Mouse (Mus musculus): ENCODE results near the gene Atf6b. TPM values are rescaled to one million over a fixed set of nuclear protein-coding genes. Genes with fewer than 3 reads are reported as not detected.

Gene Atf6b
- polyA plus RNA-seq, 2 experiments, result 11.3 to 15.5 TPM

DNA sequence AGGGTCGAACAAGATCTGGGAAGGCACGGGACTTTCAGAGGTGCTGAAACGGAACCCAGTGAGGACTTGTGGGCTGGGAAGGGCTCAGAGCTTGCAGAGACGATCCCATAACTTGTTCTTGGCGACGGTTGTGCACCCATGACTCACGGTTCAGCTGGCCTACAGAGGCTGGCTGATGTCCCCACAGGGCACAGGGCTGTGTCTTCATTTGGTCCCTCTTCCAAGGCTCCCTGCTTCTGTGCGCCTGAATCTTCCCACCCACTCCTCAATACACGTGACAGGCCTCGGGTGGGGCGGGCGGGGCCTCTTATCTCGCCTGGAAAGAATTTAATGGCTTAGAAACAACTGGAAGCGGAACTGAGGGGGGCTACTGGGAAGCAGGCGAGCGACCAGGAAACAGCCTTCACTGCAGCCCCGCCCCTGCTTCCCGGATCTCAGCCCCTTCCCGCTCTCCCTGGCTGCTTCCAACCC is 14.2 kb downstream of the Atf6b start:
- Histone ChIP-seq H3K9ac (replicated peaks) (no peak overlapping the region), H3K36me3 (replicated peaks; ENCODE audit: control insufficient read depth, insufficient read depth, low read depth) (no peaks in the 10 kb centered on the region), H3K4me2 (ENCODE audit: low read depth) (no peak overlapping the region), H3K9me3 (ENCODE audit: control insufficient read depth, low read length) (no peaks in the 10 kb centered on the region), H3K27ac (no peak overlapping the region), H3K4me3 (ENCODE audit: insufficient read depth in 1 of 2, low read depth in 2 of 2, low read length in 2 of 2) (no peak overlapping the region), H3K4me1 (replicated peaks; ENCODE audit: control insufficient read depth in 2 of 2, insufficient read depth in 2 of 2, low read length in 1 of 2) (no peaks in the 10 kb centered on the region), H3K27me3 (ENCODE audit: control insufficient read depth, insufficient read depth, low read length) (peaks cover 19% of the 10 kb centered on the region)
- TF ChIP-seq EP300 (IDR thresholded peaks at IDR 0.05; ENCODE audit: low read depth), result no peak
- TF ChIP-seq CTCF (IDR thresholded peaks at IDR 0.05; ENCODE audit: low read depth), result no peak
- WGBS (ENCODE audit: insufficient replicate concordance), result 2% methylated on average over 19 of the region's 19 CpGs
- ATAC-seq (ENCODE audit: insufficient read depth) (no peak), DNase-seq (ENCODE audit: low read depth in 3 of 3, low spot score in 3 of 3) (no peak)

GRCm38 (mm10) chr17:34662468-34662867 is 15.5 kb downstream of the Atf6b start:
- no peak overlapping the region for H3K4me2 ChIP-seq (ENCODE audit: low read depth)
- peaks cover 17% of the 10 kb centered on the region for H3K27me3 ChIP-seq (ENCODE audit: control insufficient read depth, insufficient read depth, low read length)
- no peaks in the 10 kb centered on the region for H3K9me3 ChIP-seq (ENCODE audit: control insufficient read depth, low read length)
- no peaks in the 10 kb centered on the region for H3K36me3 ChIP-seq (replicated peaks; ENCODE audit: control insufficient read depth, insufficient read depth, low read depth)
- no peak overlapping the region for H3K9ac ChIP-seq (replicated peaks)
- ATAC-seq (ENCODE audit: insufficient read depth) (no peak), DNase-seq (ENCODE audit: low read depth in 3 of 3, low spot score in 3 of 3) (no peak)
- no peaks in the 10 kb centered on the region for H3K4me1 ChIP-seq (replicated peaks; ENCODE audit: control insufficient read depth in 2 of 2, insufficient read depth in 2 of 2, low read length in 1 of 2)
- H3K27ac ChIP-seq, result no peak overlapping the region
- 64% methylated on average over 1 of the region's 1 CpGs for WGBS (ENCODE audit: insufficient replicate concordance)
- no peak overlapping the region for H3K4me3 ChIP-seq (ENCODE audit: insufficient read depth in 1 of 2, low read depth in 2 of 2, low read length in 2 of 2)
- TF ChIP-seq EP300 (IDR thresholded peaks at IDR 0.05; ENCODE audit: low read depth) (no peak), CTCF (IDR thresholded peaks at IDR 0.05; ENCODE audit: low read depth) (no peak)

DNA sequence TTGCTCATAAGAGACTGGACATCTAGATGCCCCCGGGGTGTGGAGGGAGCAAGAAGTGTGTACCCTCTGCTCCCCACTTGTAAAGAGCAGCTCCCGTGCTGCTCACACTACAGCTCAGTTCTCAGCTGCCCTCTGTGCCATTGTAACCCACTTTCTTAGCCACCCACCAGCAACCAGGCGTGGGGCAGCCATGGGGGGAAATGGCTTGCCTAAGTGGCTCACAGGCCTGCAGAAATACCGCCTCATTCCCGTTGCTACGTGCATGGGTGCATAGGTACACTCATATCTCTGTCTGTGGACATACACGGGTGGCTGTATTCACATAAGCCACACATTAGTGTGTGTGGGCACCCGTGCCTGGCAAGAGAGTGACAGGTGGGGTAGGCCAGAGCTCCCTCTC is 16.0 kb downstream of the Atf6b start:
- peaks cover 16% of the 10 kb centered on the region for H3K27me3 ChIP-seq (ENCODE audit: control insufficient read depth, insufficient read depth, low read length)

DNA sequence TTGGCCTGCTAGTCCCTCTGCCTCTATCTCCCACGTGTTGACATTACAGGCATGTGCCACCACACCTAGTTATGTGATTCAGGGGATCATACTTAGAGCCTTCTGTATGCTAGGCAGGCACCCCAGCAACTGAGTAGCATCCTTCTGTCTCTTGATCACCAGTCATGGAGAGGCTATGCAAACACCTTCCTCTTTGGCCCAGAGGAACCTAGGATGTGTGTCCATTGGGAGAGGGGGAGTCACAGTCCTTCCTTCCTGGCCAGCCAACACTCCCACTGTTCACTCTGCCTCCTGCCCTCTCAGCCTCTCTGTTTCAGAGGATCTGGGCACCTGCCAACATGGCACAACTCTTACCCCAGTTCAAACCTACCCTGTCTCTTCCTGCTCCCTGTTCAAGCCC is 16.6 kb downstream of the Atf6b start:
- H3K27ac ChIP-seq, result no peak overlapping the region
- DNase-seq (ENCODE audit: low read depth in 3 of 3, low spot score in 3 of 3) (no peak), ATAC-seq (ENCODE audit: insufficient read depth) (no peak)
- 36% methylated on average over 1 of the region's 1 CpGs for WGBS (ENCODE audit: insufficient replicate concordance)
- TF ChIP-seq CTCF (IDR thresholded peaks at IDR 0.05; ENCODE audit: low read depth) (no peak), EP300 (IDR thresholded peaks at IDR 0.05; ENCODE audit: low read depth) (no peak)
- no peaks in the 10 kb centered on the region for H3K36me3 ChIP-seq (replicated peaks; ENCODE audit: control insufficient read depth, insufficient read depth, low read depth)
- no peak overlapping the region for H3K4me2 ChIP-seq (ENCODE audit: low read depth)
- H3K4me3 ChIP-seq (ENCODE audit: insufficient read depth in 1 of 2, low read depth in 2 of 2, low read length in 2 of 2), result no peak overlapping the region
- no peaks in the 10 kb centered on the region for H3K9me3 ChIP-seq (ENCODE audit: control insufficient read depth, low read length)
- peaks cover 16% of the 10 kb centered on the region for H3K27me3 ChIP-seq (ENCODE audit: control insufficient read depth, insufficient read depth, low read length)
- H3K4me1 ChIP-seq (replicated peaks; ENCODE audit: control insufficient read depth in 2 of 2, insufficient read depth in 2 of 2, low read length in 1 of 2), result no peaks in the 10 kb centered on the region
- H3K9ac ChIP-seq (replicated peaks), result no peak overlapping the region

More for the DNA sequence above, 16.0 kb downstream of the Atf6b start:
- no peak overlapping the region for H3K27ac ChIP-seq
- H3K36me3 ChIP-seq (replicated peaks; ENCODE audit: control insufficient read depth, insufficient read depth, low read depth), result no peaks in the 10 kb centered on the region
- DNase-seq (ENCODE audit: low read depth in 3 of 3, low spot score in 3 of 3) (no peak), ATAC-seq (ENCODE audit: insufficient read depth) (no peak)
- H3K4me2 ChIP-seq (ENCODE audit: low read depth), result no peak overlapping the region
- WGBS (ENCODE audit: insufficient replicate concordance), result 59% methylated on average over 8 of the region's 8 CpGs
- no peaks in the 10 kb centered on the region for H3K9me3 ChIP-seq (ENCODE audit: control insufficient read depth, low read length)
- H3K4me1 ChIP-seq (replicated peaks; ENCODE audit: control insufficient read depth in 2 of 2, insufficient read depth in 2 of 2, low read length in 1 of 2), result no peaks in the 10 kb centered on the region
- no peak overlapping the region for H3K9ac ChIP-seq (replicated peaks)
- TF ChIP-seq CTCF (IDR thresholded peaks at IDR 0.05; ENCODE audit: low read depth), result no peak
- TF ChIP-seq EP300 (IDR thresholded peaks at IDR 0.05; ENCODE audit: low read depth), result no peak
- H3K4me3 ChIP-seq (ENCODE audit: insufficient read depth in 1 of 2, low read depth in 2 of 2, low read length in 2 of 2), result no peak overlapping the region

- Histone ChIP-seq H3K9ac (replicated peaks) (no peak overlapping the region), H3K36me3 (replicated peaks; ENCODE audit: control insufficient read depth, insufficient read depth, low read depth) (no peaks in the 10 kb centered on the region), H3K9me3 (ENCODE audit: control insufficient read depth, low read length) (no peaks in the 10 kb centered on the region), H3K4me1 (replicated peaks; ENCODE audit: control insufficient read depth in 2 of 2, insufficient read depth in 2 of 2, low read length in 1 of 2) (no peaks in the 10 kb centered on the region), H3K4me2 (ENCODE audit: low read depth) (no peak overlapping the region), H3K27me3 (ENCODE audit: control insufficient read depth, insufficient read depth, low read length) (peaks cover 16% of the 10 kb centered on the region), H3K27ac (no peak overlapping the region), H3K4me3 (ENCODE audit: insufficient read depth in 1 of 2, low read depth in 2 of 2, low read length in 2 of 2) (no peak overlapping the region)
- 60% methylated on average over 7 of the region's 7 CpGs for WGBS (ENCODE audit: insufficient replicate concordance)
- ATAC-seq (ENCODE audit: insufficient read depth) (no peak), DNase-seq (ENCODE audit: low read depth in 3 of 3, low spot score in 3 of 3) (no peak)
- TF ChIP-seq EP300 (IDR thresholded peaks at IDR 0.05; ENCODE audit: low read depth) (no peak), CTCF (IDR thresholded peaks at IDR 0.05; ENCODE audit: low read depth) (no peak)
These were observed 17.5 kb downstream of the Atf6b start for GRCm38 (mm10) chr17:34664472-34664871.

All from liver, embryonic 14.5 days (tissue).